Mouse (Mus musculus) MEL (cell line): ENCODE results near the gene Uqcc3. TPM values are rescaled to one million over a fixed set of nuclear protein-coding genes. Genes with fewer than 3 reads are reported as not detected.

Experiments
- DNase-seq: peaks from one replicate; pipeline ENCODE4 v3.0.0; 2011; ENCODE audit warnings: low read depth, low spot score
- H3K27ac ChIP-seq: 2 replicates; pipeline ENCODE4 v1.5.1; 2012; ENCODE audit warnings: low read depth, mild to moderate bottlenecking, control low read depth, low read length, moderate library complexity; ENCODE audit not compliant: control insufficient read depth
- H3K27me3 ChIP-seq, 2 experiments: fragments of 150-350 bp in 1 of 2; sonication (generic) in 1 of 2; 2 replicates each; pipeline ENCODE4 v1.6.1; 2012; ENCODE audit warnings: low read length in 2 of 2, mild to moderate bottlenecking in 2 of 2, improper control_type of control experiment in 1 of 2, moderate library complexity in 1 of 2; ENCODE audit not compliant: insufficient read depth in 2 of 2, control insufficient read depth in 1 of 2
- H3K36me3 ChIP-seq, 2 experiments: 2 replicates each; pipeline ENCODE4 v1.6.1; 2012 to 2014; ENCODE audit warnings: low read length in 2 of 2, improper control_type of control experiment in 1 of 2, inconsistent platforms in 1 of 2, mild to moderate bottlenecking in 1 of 2; ENCODE audit not compliant: insufficient read depth in 2 of 2, control insufficient read depth in 1 of 2
- H3K4me1 ChIP-seq, 2 experiments: fragments of 150-350 bp in 1 of 2; sonication (generic) in 1 of 2; 2 replicates each; pipeline ENCODE4 v1.6.1; 2012; ENCODE audit warnings: low read length in 2 of 2, improper control_type of control experiment in 1 of 2, mild to moderate bottlenecking in 1 of 2; ENCODE audit not compliant: insufficient read depth in 2 of 2, control insufficient read depth in 1 of 2
- H3K4me3 ChIP-seq, 2 experiments: fragments of 150-350 bp in 1 of 2; sonication (generic) in 1 of 2; 2 replicates each; pipeline ENCODE4 v1.5.1; 2012; ENCODE audit warnings: low read depth in 2 of 2, low read length in 2 of 2, mild to moderate bottlenecking in 2 of 2, moderate library complexity in 2 of 2, control low read depth in 1 of 2, improper control_type of control experiment in 1 of 2; ENCODE audit not compliant: control insufficient read depth in 1 of 2, insufficient read depth in 1 of 2
- H3K79me2 ChIP-seq: 2 replicates; pipeline ENCODE4 v1.6.1; 2012; ENCODE audit warnings: mild to moderate bottlenecking, low read length, moderate library complexity; ENCODE audit not compliant: control insufficient read depth, poor library complexity, insufficient read depth
- H3K9ac ChIP-seq: 2 replicates; pipeline ENCODE4 v1.6.1; 2012; ENCODE audit warnings: low read depth, mild to moderate bottlenecking, control low read depth, low read length, moderate library complexity; ENCODE audit not compliant: control insufficient read depth, poor library complexity, severe bottlenecking
- H3K9me3 ChIP-seq: fragments of 150-350 bp; sonication (generic); replicated peaks from 2 replicates; pipeline ENCODE4 v1.6.1; 2012; ENCODE audit warnings: mild to moderate bottlenecking, low read length, improper control_type of control experiment, moderate library complexity; ENCODE audit not compliant: insufficient read depth
- HCFC1 ChIP-seq: IDR thresholded peaks from 2 replicates; pipeline ENCODE4 v1.6.1; 2012; ENCODE audit warnings: low read depth, mild to moderate bottlenecking, inconsistent platforms, low read length, improper control_type of control experiment, moderate library complexity
- MAZ ChIP-seq: IDR thresholded peaks from 2 replicates; pipeline ENCODE4 v1.6.1; 2012; ENCODE audit warnings: low read depth, mild to moderate bottlenecking, inconsistent platforms, low read length, improper control_type of control experiment
- TBP ChIP-seq: IDR thresholded peaks from 2 replicates; pipeline ENCODE4 v1.8.0; 2011; ENCODE audit warnings: low read depth, low read length, improper control_type of control experiment
- USF2 ChIP-seq, 2 experiments: IDR thresholded peaks; 2 replicates each; pipeline ENCODE4 v1.6.1; 2011 to 2012; ENCODE audit warnings: improper control_type of control experiment in 2 of 2, low read length in 2 of 2, borderline replicate concordance in 1 of 2, inconsistent platforms in 1 of 2, low read depth in 1 of 2, mild to moderate bottlenecking in 1 of 2; ENCODE audit not compliant: insufficient read depth in 1 of 2
- ZC3H11A ChIP-seq: IDR thresholded peaks from 2 replicates; pipeline ENCODE4 v1.6.1; 2012; ENCODE audit warnings: low read depth, mild to moderate bottlenecking, inconsistent platforms, low read length, improper control_type of control experiment
- ZKSCAN1 ChIP-seq: IDR thresholded peaks from 2 replicates; pipeline ENCODE4 v1.6.1; 2012; ENCODE audit warnings: low read depth, mild to moderate bottlenecking, inconsistent platforms, low read length, improper control_type of control experiment, moderate library complexity
- ZMIZ1 ChIP-seq: IDR thresholded peaks from 2 replicates; pipeline ENCODE4 v1.6.1; 2012; ENCODE audit warnings: low read depth, mild to moderate bottlenecking, inconsistent platforms, low read length, improper control_type of control experiment, moderate library complexity
- polyA plus RNA-seq, 2 experiments: library from polyadenylated mRNA; stranded (reverse) in 1 of 2; unstranded in 1 of 2; fragments of >175 nt in 1 of 2; fragments of >200 nt in 1 of 2; gene quantifications; 2 replicates each; pipeline versions ENCODE4 v1.2.1 to v1.2.4; 2012; ENCODE audit warnings: low replicate concordance in 2 of 2, low read depth in 1 of 2; ENCODE audit not compliant: insufficient read length in 2 of 2, insufficient read depth in 1 of 2, missing spikeins in 1 of 2
- total RNA-seq: library from RNA; depleted of rRNA; stranded (reverse); fragments of 300-350 nt; gene quantifications from 2 replicates; pipeline ENCODE4 v1.2.3, GENCODE M21; 2012; rRNA removed

Gene Uqcc3
- total and polyA plus RNA-seq, 3 experiments: 49.4 to 55.0 TPM; not detected in 1

GRCm38 (mm10) chr19:8830664-8831063 lies 50.1 kb downstream of the Uqcc3 start:
- TF ChIP-seq USF2 (IDR thresholded peaks at IDR 0.05; ENCODE audit: borderline replicate concordance in 1 of 2, insufficient read depth in 1 of 2, low read depth in 1 of 2, low read length in 2 of 2): no peak
- no peak for TF ChIP-seq MAZ
- no peak for TF ChIP-seq HCFC1
- TF ChIP-seq ZKSCAN1: no peak
- TF ChIP-seq TBP: no peak
- TF ChIP-seq ZC3H11A: no peak
- TF ChIP-seq ZMIZ1: no peak
- Histone ChIP-seq H3K4me3 (no peak overlapping the region), H3K27me3 (no peaks in the 10 kb centered on the region), H3K9ac (no peak overlapping the region), H3K36me3 (peaks cover 2 to 55% of the 10 kb centered on the region in 2 experiments; a peak in 3 of 4 replicates), H3K79me2 (peaks cover 3% of the 10 kb centered on the region; the same call in 1 of the 2 replicates), H3K9me3 (no peaks in the 10 kb centered on the region), H3K27ac (no peak overlapping the region), H3K4me1 (no peaks in the 10 kb centered on the region; a peak in 1 of 4 replicates)
- DNase-seq: no peak

Other genes with a start within 250 kb of the Uqcc3 start
Only the 30 nearest of the 32 such genes appear.
- 164 and 253 TPM in 2 replicates for gene Slc3a2, start 157.6 kb downstream of the Uqcc3 start, total RNA-seq
- 100 to 1,000 TPM; 428 to 670 TPM for gene Slc3a2, start 157.6 kb downstream of the Uqcc3 start, polyA plus RNA-seq
- 158 and 208 TPM in 2 replicates for gene Wdr74, start 145.1 kb downstream of the Uqcc3 start, total RNA-seq
- 100 to 1,000 TPM; 208 to 803 TPM for gene Wdr74, start 145.1 kb downstream of the Uqcc3 start, polyA plus RNA-seq
- 3.0 and 3.3 TPM in 2 replicates for gene 1700092M07Rik, start 140.2 kb downstream of the Uqcc3 start, total RNA-seq
- gene 1700092M07Rik, start 140.2 kb downstream of the Uqcc3 start, polyA plus RNA-seq: 1 to 10 TPM in 1 of 2 experiments, not detected in 1; 4.3 TPM
- gene Stx5a, start 139.5 kb downstream of the Uqcc3 start, total RNA-seq: 27.5 and 28.7 TPM in 2 replicates
- gene Stx5a, start 139.5 kb downstream of the Uqcc3 start, polyA plus RNA-seq: 10 to 100 TPM in 1 of 2 experiments, not detected in 1; 50.0 TPM
- gene Nxf1, start 123.8 kb downstream of the Uqcc3 start, total RNA-seq: 107 and 122 TPM in 2 replicates
- gene Nxf1, start 123.8 kb downstream of the Uqcc3 start, polyA plus RNA-seq: 100 to 1,000 TPM; 231 to 296 TPM
- 7.5 and 7.8 TPM in 2 replicates for gene Tmem223, start 109.9 kb downstream of the Uqcc3 start, total RNA-seq
- 10 to 100 TPM in 1 of 2 experiments, not detected in 1; 23.2 TPM for gene Tmem223, start 109.9 kb downstream of the Uqcc3 start, polyA plus RNA-seq
- gene Tmem179b, start 106.5 kb downstream of the Uqcc3 start, total RNA-seq: 49.2 and 60.0 TPM in 2 replicates
- 100 to 1,000 TPM in 1 of 2 experiments, not detected in 1; 101 TPM for gene Tmem179b, start 106.5 kb downstream of the Uqcc3 start, polyA plus RNA-seq
- gene Taf6l, start 94.5 kb downstream of the Uqcc3 start, total RNA-seq: 15.3 and 18.3 TPM in 2 replicates
- gene Taf6l, start 94.5 kb downstream of the Uqcc3 start, polyA plus RNA-seq: 10 to 100 TPM in 1 of 2 experiments, not detected in 1; 25.5 TPM
- 165 and 188 TPM in 2 replicates for gene Polr2g, start 82.3 kb downstream of the Uqcc3 start, total RNA-seq
- 100 to 1,000 TPM in 1 of 2 experiments, not detected in 1; 181 TPM for gene Polr2g, start 82.3 kb downstream of the Uqcc3 start, polyA plus RNA-seq
- gene Zbtb3, start 78.4 kb downstream of the Uqcc3 start, total RNA-seq: 2.6 and 2.9 TPM in 2 replicates
- gene Zbtb3, start 78.4 kb downstream of the Uqcc3 start, polyA plus RNA-seq: 1 to 10 TPM in 1 of 2 experiments, not detected in 1; 2.4 TPM
- gene Ttc9c, start 61.6 kb downstream of the Uqcc3 start, total RNA-seq: 22.9 and 24.2 TPM in 2 replicates
- gene Ttc9c, start 61.6 kb downstream of the Uqcc3 start, polyA plus RNA-seq: 10 to 100 TPM in 1 of 2 experiments, not detected in 1; 29.8 TPM
- 39.4 and 44.6 TPM in 2 replicates for gene Hnrnpul2, start 60.9 kb downstream of the Uqcc3 start, total RNA-seq
- gene Hnrnpul2, start 60.9 kb downstream of the Uqcc3 start, polyA plus RNA-seq: 100 to 1,000 TPM; 106 to 174 TPM
- 0.23 TPM in 1 of 2 replicates, not detected in the other for gene AC129217.1, start 51.1 kb downstream of the Uqcc3 start, total RNA-seq
- gene AC129217.1, start 51.1 kb downstream of the Uqcc3 start, polyA plus RNA-seq: 10 to 100 TPM in 1 of 2 experiments, not detected in 1; 53.4 TPM
- 26.0 and 29.5 TPM in 2 replicates for gene Bscl2, start 43.5 kb downstream of the Uqcc3 start, total RNA-seq
- gene Bscl2, start 43.5 kb downstream of the Uqcc3 start, polyA plus RNA-seq: 10 to 100 TPM in 1 of 2 experiments, not detected in 1; 51.3 TPM
- gene Gng3, start 41.7 kb downstream of the Uqcc3 start, total RNA-seq: 0.15 and 0.29 TPM in 2 replicates
- 1 to 10 TPM in 1 of 2 experiments, not detected in 1; 2.5 TPM for gene Gng3, start 41.7 kb downstream of the Uqcc3 start, polyA plus RNA-seq
- 0.15 and 0.26 TPM in 2 replicates for gene Lrrn4cl, start 30.2 kb downstream of the Uqcc3 start, total RNA-seq
- under 1 TPM in 1 of 2 experiments, not detected in 1; 0.54 TPM for gene Lrrn4cl, start 30.2 kb downstream of the Uqcc3 start, polyA plus RNA-seq
- gene Ubxn1, start 9.4 kb downstream of the Uqcc3 start, total RNA-seq: 179 and 187 TPM in 2 replicates
- gene Ubxn1, start 9.4 kb downstream of the Uqcc3 start, polyA plus RNA-seq: 100 to 1,000 TPM in 1 of 2 experiments, not detected in 1; 366 TPM
- 10.3 and 15.5 TPM in 2 replicates for gene Lbhd1, start 2.8 kb upstream of the Uqcc3 start, total RNA-seq
- gene Lbhd1, start 2.8 kb upstream of the Uqcc3 start, polyA plus RNA-seq: 100 to 1,000 TPM in 1 of 2 experiments, 10 to 100 TPM in 1; 46.5 to 123 TPM
- gene Gm49403, start 3.0 kb upstream of the Uqcc3 start, total RNA-seq: not detected in 2 replicates
- not detected for gene Gm49403, start 3.0 kb upstream of the Uqcc3 start, polyA plus RNA-seq
- gene 1810009A15Rik, start 7.9 kb upstream of the Uqcc3 start, total RNA-seq: 171 and 184 TPM in 2 replicates
- gene 1810009A15Rik, start 7.9 kb upstream of the Uqcc3 start, polyA plus RNA-seq: 100 to 1,000 TPM in 1 of 2 experiments, not detected in 1; 189 TPM
- 0.77 TPM in 1 of 2 replicates, not detected in the other for gene Gm49416, start 8.0 kb upstream of the Uqcc3 start, total RNA-seq
- 10 to 100 TPM in 1 of 2 experiments, not detected in 1; 31.2 TPM for gene Gm49416, start 8.0 kb upstream of the Uqcc3 start, polyA plus RNA-seq
- gene Ints5, start 12.1 kb upstream of the Uqcc3 start, total RNA-seq: 38.1 and 43.9 TPM in 2 replicates
- gene Ints5, start 12.1 kb upstream of the Uqcc3 start, polyA plus RNA-seq: 10 to 100 TPM in 1 of 2 experiments, not detected in 1; 51.5 TPM
- 104 and 122 TPM in 2 replicates for gene Ganab, start 17.1 kb upstream of the Uqcc3 start, total RNA-seq
- gene Ganab, start 17.1 kb upstream of the Uqcc3 start, polyA plus RNA-seq: 100 to 1,000 TPM in 1 of 2 experiments, not detected in 1; 123 TPM
- 21.0 and 26.2 TPM in 2 replicates for gene B3gat3, start 39.5 kb upstream of the Uqcc3 start, total RNA-seq
- gene B3gat3, start 39.5 kb upstream of the Uqcc3 start, polyA plus RNA-seq: 10 to 100 TPM in 1 of 2 experiments, not detected in 1; 35.4 TPM
- 1.6 and 4.1 TPM in 2 replicates for gene Rom1, start 48.4 kb upstream of the Uqcc3 start, total RNA-seq
- 1 to 10 TPM in 1 of 2 experiments, not detected in 1; 3.1 TPM for gene Rom1, start 48.4 kb upstream of the Uqcc3 start, polyA plus RNA-seq
- gene Eml3, start 48.6 kb upstream of the Uqcc3 start, total RNA-seq: 13.0 and 16.6 TPM in 2 replicates
- gene Eml3, start 48.6 kb upstream of the Uqcc3 start, polyA plus RNA-seq: 10 to 100 TPM in 1 of 2 experiments, not detected in 1; 23.4 TPM
- gene Mta2, start 61.0 kb upstream of the Uqcc3 start, total RNA-seq: 150 and 171 TPM in 2 replicates
- gene Mta2, start 61.0 kb upstream of the Uqcc3 start, polyA plus RNA-seq: 100 to 1,000 TPM; 116 to 167 TPM
- gene Tut1, start 72.9 kb upstream of the Uqcc3 start, total RNA-seq: 54.6 and 54.9 TPM in 2 replicates
- 10 to 100 TPM in 1 of 2 experiments, not detected in 1; 68.2 TPM for gene Tut1, start 72.9 kb upstream of the Uqcc3 start, polyA plus RNA-seq
- 1,362 and 1,397 TPM in 2 replicates for gene Eef1g, start 86.1 kb upstream of the Uqcc3 start, total RNA-seq
- 1,000 to 10,000 TPM; 1,691 to 1,817 TPM for gene Eef1g, start 86.1 kb upstream of the Uqcc3 start, polyA plus RNA-seq
- gene Ahnak, start 108.4 kb upstream of the Uqcc3 start, total RNA-seq: 1.2 and 1.3 TPM in 2 replicates
- gene Ahnak, start 108.4 kb upstream of the Uqcc3 start, polyA plus RNA-seq: 1 to 10 TPM in 1 of 2 experiments, not detected in 1; 2.2 TPM